Mouse (Mus musculus) MEL (cell line): ENCODE data around the gene Rpl9-ps6. TPM values are rescaled to one million over a fixed set of nuclear protein-coding genes. Genes with fewer than 3 reads are reported as not detected.

Source experiments
- DNase-seq: peaks from one replicate; pipeline ENCODE4 v3.0.0; 2011; ENCODE audit warnings: low read depth, low spot score
- H3K27ac ChIP-seq: 2 replicates; pipeline ENCODE4 v1.5.1; 2012; ENCODE audit warnings: low read depth, mild to moderate bottlenecking, control low read depth, low read length, moderate library complexity; ENCODE audit not compliant: control insufficient read depth
- H3K27me3 ChIP-seq, 2 experiments: fragments of 150-350 bp in 1 of 2; sonication (generic) in 1 of 2; 2 replicates each; pipeline ENCODE4 v1.6.1; 2012; ENCODE audit warnings: low read length in 2 of 2, mild to moderate bottlenecking in 2 of 2, improper control_type of control experiment in 1 of 2, moderate library complexity in 1 of 2; ENCODE audit not compliant: insufficient read depth in 2 of 2, control insufficient read depth in 1 of 2
- H3K36me3 ChIP-seq, 2 experiments: 2 replicates each; pipeline ENCODE4 v1.6.1; 2012 to 2014; ENCODE audit warnings: low read length in 2 of 2, improper control_type of control experiment in 1 of 2, inconsistent platforms in 1 of 2, mild to moderate bottlenecking in 1 of 2; ENCODE audit not compliant: insufficient read depth in 2 of 2, control insufficient read depth in 1 of 2
- H3K4me1 ChIP-seq, 2 experiments: fragments of 150-350 bp in 1 of 2; sonication (generic) in 1 of 2; 2 replicates each; pipeline ENCODE4 v1.6.1; 2012; ENCODE audit warnings: low read length in 2 of 2, improper control_type of control experiment in 1 of 2, mild to moderate bottlenecking in 1 of 2; ENCODE audit not compliant: insufficient read depth in 2 of 2, control insufficient read depth in 1 of 2
- H3K4me3 ChIP-seq, 2 experiments: fragments of 150-350 bp in 1 of 2; sonication (generic) in 1 of 2; 2 replicates each; pipeline ENCODE4 v1.5.1; 2012; ENCODE audit warnings: low read depth in 2 of 2, low read length in 2 of 2, mild to moderate bottlenecking in 2 of 2, moderate library complexity in 2 of 2, control low read depth in 1 of 2, improper control_type of control experiment in 1 of 2; ENCODE audit not compliant: control insufficient read depth in 1 of 2, insufficient read depth in 1 of 2
- H3K79me2 ChIP-seq: 2 replicates; pipeline ENCODE4 v1.6.1; 2012; ENCODE audit warnings: mild to moderate bottlenecking, low read length, moderate library complexity; ENCODE audit not compliant: control insufficient read depth, poor library complexity, insufficient read depth
- H3K9ac ChIP-seq: 2 replicates; pipeline ENCODE4 v1.6.1; 2012; ENCODE audit warnings: low read depth, mild to moderate bottlenecking, control low read depth, low read length, moderate library complexity; ENCODE audit not compliant: control insufficient read depth, poor library complexity, severe bottlenecking
- H3K9me3 ChIP-seq: fragments of 150-350 bp; sonication (generic); replicated peaks from 2 replicates; pipeline ENCODE4 v1.6.1; 2012; ENCODE audit warnings: mild to moderate bottlenecking, low read length, improper control_type of control experiment, moderate library complexity; ENCODE audit not compliant: insufficient read depth
- BHLHE40 ChIP-seq: IDR thresholded peaks from 2 replicates; pipeline ENCODE4 v1.6.1; 2012; ENCODE audit warnings: low read depth, mild to moderate bottlenecking, inconsistent platforms, low read length, improper control_type of control experiment, borderline replicate concordance
- CTCF ChIP-seq, 3 experiments: IDR thresholded peaks in 2 of 3; conservative IDR thresholded peaks in 1 of 3; 2 replicates each; pipeline ENCODE4 v1.5.1; 2011 to 2012; ENCODE audit warnings: low read length in 3 of 3, low read depth in 2 of 3, mild to moderate bottlenecking in 2 of 3, improper control_type of control experiment in 1 of 3, inconsistent platforms in 1 of 3, mixed read lengths in 1 of 3, moderate library complexity in 1 of 3; ENCODE audit not compliant: control insufficient read depth in 1 of 3, insufficient read depth in 1 of 3, poor library complexity in 1 of 3, severe bottlenecking in 1 of 3
- HCFC1 ChIP-seq: IDR thresholded peaks from 2 replicates; pipeline ENCODE4 v1.6.1; 2012; ENCODE audit warnings: low read depth, mild to moderate bottlenecking, inconsistent platforms, low read length, improper control_type of control experiment, moderate library complexity
- JUND ChIP-seq: IDR thresholded peaks from 2 replicates; pipeline ENCODE4 v1.6.1; 2011; ENCODE audit warnings: low read depth, mild to moderate bottlenecking, improper control_type of control experiment, low read length
- MAX ChIP-seq: IDR thresholded peaks from 2 replicates; pipeline ENCODE4 v1.6.1; 2011; ENCODE audit warnings: low read length, improper control_type of control experiment
- NELFE ChIP-seq: IDR thresholded peaks from 2 replicates; pipeline ENCODE4 v1.6.1; 2011; ENCODE audit warnings: low read depth, low read length, improper control_type of control experiment
- RAD21 ChIP-seq: IDR thresholded peaks from 2 replicates; pipeline ENCODE4 v1.6.1; 2011; ENCODE audit warnings: mild to moderate bottlenecking, low read depth, low read length, improper control_type of control experiment
- RCOR1 ChIP-seq: IDR thresholded peaks from 2 replicates; pipeline ENCODE4 v1.6.1; 2012; ENCODE audit warnings: low read depth, mild to moderate bottlenecking, inconsistent platforms, low read length, improper control_type of control experiment
- SIN3A ChIP-seq: IDR thresholded peaks from 2 replicates; pipeline ENCODE4 v1.6.1; 2012; ENCODE audit warnings: low read length, improper control_type of control experiment, inconsistent platforms
- SMC3 ChIP-seq: IDR thresholded peaks from 2 replicates; pipeline ENCODE4 v1.6.1; 2011; ENCODE audit warnings: low read depth, low read length, improper control_type of control experiment
- TBP ChIP-seq: IDR thresholded peaks from 2 replicates; pipeline ENCODE4 v1.8.0; 2011; ENCODE audit warnings: low read depth, low read length, improper control_type of control experiment
- TCF12 ChIP-seq: IDR thresholded peaks from 2 replicates; pipeline ENCODE4 v1.6.1; 2014; ENCODE audit warnings: low read depth, mild to moderate bottlenecking, inconsistent platforms, low read length, improper control_type of control experiment, moderate library complexity
- ZC3H11A ChIP-seq: IDR thresholded peaks from 2 replicates; pipeline ENCODE4 v1.6.1; 2012; ENCODE audit warnings: low read depth, mild to moderate bottlenecking, inconsistent platforms, low read length, improper control_type of control experiment
- ZNF384 ChIP-seq: IDR thresholded peaks from 2 replicates; pipeline ENCODE4 v1.6.1; 2012; ENCODE audit warnings: low read depth, mild to moderate bottlenecking, inconsistent platforms, low read length, improper control_type of control experiment
- polyA plus RNA-seq, 2 experiments: library from polyadenylated mRNA; stranded (reverse) in 1 of 2; unstranded in 1 of 2; fragments of >175 nt in 1 of 2; fragments of >200 nt in 1 of 2; gene quantifications; 2 replicates each; pipeline versions ENCODE4 v1.2.1 to v1.2.4; 2012; ENCODE audit warnings: low replicate concordance in 2 of 2, low read depth in 1 of 2; ENCODE audit not compliant: insufficient read length in 2 of 2, insufficient read depth in 1 of 2, missing spikeins in 1 of 2
- total RNA-seq: library from RNA; depleted of rRNA; stranded (reverse); fragments of 300-350 nt; gene quantifications from 2 replicates; pipeline ENCODE4 v1.2.3, GENCODE M21; 2012

The Rpl9-ps6 gene
- total and polyA plus RNA-seq, 3 experiments: 95.5 to 161 TPM; not detected in 1

- H3K9ac ChIP-seq: peak overlapping the region; percentile 48
- peak overlapping the region; percentile 31 to 59 for H3K4me3 ChIP-seq
- no peak overlapping the region for H3K27ac ChIP-seq
- peaks cover 0 to 8% of the 10 kb centered on the region in 2 experiments; a peak in 2 of 4 replicates for H3K36me3 ChIP-seq
- H3K27me3 ChIP-seq: no peaks in the 10 kb centered on the region
- no peaks in the 10 kb centered on the region for H3K79me2 ChIP-seq
- H3K9me3 ChIP-seq: no peaks in the 10 kb centered on the region
- DNase-seq: no peak
- H3K4me1 ChIP-seq: peaks cover 2 to 12% of the 10 kb centered on the region in 2 experiments; a peak in 3 of 4 replicates
- TF ChIP-seq ZNF384 (no peak), SIN3A (peak; percentile 15; the same call in 1 of the 2 replicates)
- TF ChIP-seq, all 39 proteins: peak for 1
Measured at GRCm38 (mm10) chr19:32470570-32471263, 4.3 kb upstream of the Rpl9-ps6 start.

GRCm38 (mm10) chr19:32470059-32470497, 3.7 kb upstream of the Rpl9-ps6 start:
- Histone ChIP-seq H3K4me3 (peak overlapping the region; percentile 31 to 59), H3K79me2 (no peaks in the 10 kb centered on the region), H3K27me3 (no peaks in the 10 kb centered on the region), H3K9me3 (no peaks in the 10 kb centered on the region), H3K9ac (peak overlapping the region; percentile 48), H3K36me3 (peaks cover 0 to 7% of the 10 kb centered on the region in 2 experiments; a peak in 2 of 4 replicates), H3K27ac (no peak overlapping the region), H3K4me1 (peaks cover 3 to 13% of the 10 kb centered on the region in 2 experiments)
- peak; percentile 49; the same call in 1 of the 2 replicates for TF ChIP-seq ZNF384
- TF ChIP-seq RCOR1: peak; percentile 34; the same call in 1 of the 2 replicates
- TF ChIP-seq BHLHE40: 0 out of 2 replicates have a peak, but pooled peaks have one; percentile 16
- peak; percentile 89 for TF ChIP-seq ZC3H11A
- peak; percentile 69 for TF ChIP-seq SIN3A
- TF ChIP-seq HCFC1: peak; percentile 40; the same call in 1 of the 2 replicates
- peak in 2 of 3 experiments; percentile 90 to 97; a peak in 4 of 6 replicates for TF ChIP-seq CTCF (IDR thresholded peaks at IDR 0.05 in 2 of 3, conservative IDR thresholded peaks at IDR 0.05 in 1 of 3; ENCODE audit: control insufficient read depth in 1 of 3, insufficient read depth in 1 of 3, low read depth in 2 of 3, low read length in 3 of 3, poor library complexity in 1 of 3, severe bottlenecking in 1 of 3)
- TF ChIP-seq JUND: no peak
- 0 out of 2 replicates have a peak, but pooled peaks have one; percentile 21 for TF ChIP-seq NELFE
- peak; percentile 91 for TF ChIP-seq SMC3
- TF ChIP-seq TBP: no peak
- no peak for TF ChIP-seq MAX
- peak; percentile 93 for TF ChIP-seq RAD21
- TF ChIP-seq TCF12: peak; percentile 36
- peak; percentile 89 for DNase-seq
